Comparison of ENCODE assay signal across 8 mouse cellular contexts in genomic region chr9:77610811-77611210, GRCm38 (mm10). TPM values are rescaled to one million over a fixed set of nuclear protein-coding genes. Genes with fewer than 3 reads are reported as not detected.
A peak's percentile ranks its signal among the peaks of the same experiment; 100 is the strongest.
DNase-seq lines count a peak whose midpoint lies in the region; ATAC-seq and TF ChIP-seq lines count a peak whose summit lies in the region.

No protein-coding gene starts in this region.

- no peak overlapping the region for H3K27ac ChIP-seq in heart, postnatal 0 days (ENCODE audit: low read depth)
- no peak overlapping the region for H3K27ac ChIP-seq in lung, embryonic 14.5 days (ENCODE audit: low read depth)
- H3K27ac ChIP-seq in embryonic fibroblast, embryonic 13.5 days (ENCODE audit: insufficient read depth, low read length), result no peak overlapping the region

- no peak for ATAC-seq in CD4-positive, CD25-positive, alpha-beta regulatory T cell, adult 4 months
- no peak for ATAC-seq in heart, postnatal 0 days (ENCODE audit: insufficient read depth, low read depth)
- ATAC-seq in lung, embryonic 14.5 days (ENCODE audit: insufficient read depth), result no peak

- no peak overlapping the region for H3K4me2 ChIP-seq in heart, postnatal 0 days (ENCODE audit: low read depth, low read length)
- H3K4me2 ChIP-seq in lung, embryonic 14.5 days, result no peak overlapping the region

- H3K4me1 ChIP-seq in heart, postnatal 0 days (ENCODE audit: control insufficient read depth, insufficient read depth), result peaks cover 5% of the 10 kb centered on the region; the same call in 1 of the 2 replicates
- H3K4me1 ChIP-seq in lung, embryonic 14.5 days (ENCODE audit: insufficient read depth), result no peaks in the 10 kb centered on the region
- no peaks in the 10 kb centered on the region for H3K4me1 ChIP-seq in embryonic fibroblast, embryonic 13.5 days (ENCODE audit: control insufficient read depth, insufficient read depth, low read length)

- no peak overlapping the region for H3K4me3 ChIP-seq in heart, postnatal 0 days (ENCODE audit: low read depth, low read length)
- no peak overlapping the region for H3K4me3 ChIP-seq in lung, embryonic 14.5 days (ENCODE audit: low read depth, low read length)
- no peak overlapping the region for H3K4me3 ChIP-seq in embryonic fibroblast, embryonic 13.5 days (ENCODE audit: insufficient read depth, low read length)

- H3K9me3 ChIP-seq in heart, postnatal 0 days (replicated peaks; ENCODE audit: control insufficient read depth, low read length), result 0 out of 2 replicates have a peak, but pooled peaks cover 5% of the 10 kb centered on the region
- no peaks in the 10 kb centered on the region for H3K9me3 ChIP-seq in lung, embryonic 14.5 days (ENCODE audit: low read depth, low read length)

- intact Hi-C loops in heart, postnatal 25 days (cut with DNase I), result loop anchor here (5.0 kb wide), 3 partner anchors 46 to 411 kb away; no protein-coding TSS in a partner anchor

- peak; percentile 88 for TF ChIP-seq CTCF in heart, postnatal 0 days (IDR thresholded peaks at IDR 0.05; ENCODE audit: low read depth)
- peak; percentile 58 for TF ChIP-seq CTCF in lung, embryonic 14.5 days (IDR thresholded peaks at IDR 0.05; ENCODE audit: low read depth)
- TF ChIP-seq CTCF in embryonic fibroblast, embryonic 13.5 days (IDR thresholded peaks at IDR 0.05; ENCODE audit: borderline replicate concordance, insufficient read depth, low read length), result peak; percentile 40; the same call in 1 of the 2 replicates

- no peaks in the 10 kb centered on the region for H3K36me3 ChIP-seq in heart, postnatal 0 days (replicated peaks; ENCODE audit: control insufficient read depth, insufficient read depth, low read length)
- no peaks in the 10 kb centered on the region for H3K36me3 ChIP-seq in lung, embryonic 14.5 days (ENCODE audit: insufficient read depth)

- TF ChIP-seq POLR2A in embryonic fibroblast, embryonic 13.5 days (IDR thresholded peaks at IDR 0.05; ENCODE audit: low read depth, low read length), result no peak

- TF ChIP-seq EP300 in heart, postnatal 0 days (IDR thresholded peaks at IDR 0.05; ENCODE audit: low read depth), result no peak

- no peaks in the 10 kb centered on the region for H3K27me3 ChIP-seq in heart, postnatal 0 days (ENCODE audit: control insufficient read depth, insufficient read depth, low read length)
- H3K27me3 ChIP-seq in lung, embryonic 14.5 days (ENCODE audit: insufficient read depth, low read length), result no peaks in the 10 kb centered on the region

- H3K9ac ChIP-seq in heart, postnatal 0 days (replicated peaks; ENCODE audit: low read depth, low read length), result no peak overlapping the region
- no peak overlapping the region for H3K9ac ChIP-seq in lung, embryonic 14.5 days

- DNase-seq in CD4-positive, CD25-positive, alpha-beta regulatory T cell, adult 2 months (ENCODE audit: low read depth, low spot score), result peak; percentile 12
- DNase-seq in heart, postnatal 0 days (ENCODE audit: low spot score), result peak; percentile 36
- DNase-seq in heart, postnatal 25 days (ENCODE audit: low spot score), result no peak
- peak; percentile 18 for DNase-seq in lung, embryonic 14.5 days
- DNase-seq in lung, postnatal 25 days (ENCODE audit: low spot score), result no peak
- DNase-seq in thymus, postnatal 4 days, result no peak

RNA-seq across cellular contexts. Expression of gene Klhl31, which starts 25.5 kb away (rescaled TPM):
- not detected for polyA plus RNA-seq in CD4-positive, CD25-positive, alpha-beta regulatory T cell, adult 4 months (2017; shearing (Covaris generic))
- total RNA-seq in heart, postnatal 0 days (2014; rRNA removed; ENCODE audit: low replicate concordance), result 75.3 and 80.7 TPM in 2 replicates
- 66.8 TPM in 2 replicates for polyA plus RNA-seq in heart, postnatal 0 days (2015; fragmentation: Nextera tagmentation; extraction: Ambion mirVana)
- total RNA-seq in heart, postnatal 25 days (2021), result 100 to 1,000 TPM; 144 to 150 TPM
- 0.33 and 0.54 TPM in 2 replicates for polyA plus RNA-seq in lung, embryonic 14.5 days (2014; fragmentation: Nextera tagmentation; extraction: Ambion mirVana)
- not detected in 2 replicates for polyA plus RNA-seq in embryonic fibroblast, embryonic 13.5 days (2011; ENCODE audit: insufficient read length, low read depth, missing spikeins)

Comparison
In these comparisons a context has a peak if more than half of its experiments do, and no peak if none do; other contexts are left out.
1. DNase-seq: peak in CD4-positive, CD25-positive, alpha-beta regulatory T cell, adult 2 months (single experiment), heart, postnatal 0 days (single experiment) and lung, embryonic 14.5 days (single experiment); none in heart, postnatal 25 days (single experiment), lung, postnatal 25 days (single experiment) and thymus, postnatal 4 days (single experiment).
2. RNA of gene Klhl31, which starts 25.5 kb away (polyA plus RNA-seq): 66.8 TPM in heart, postnatal 0 days; 0.33 to 0.54 TPM in lung, embryonic 14.5 days, not detected in CD4-positive, CD25-positive, alpha-beta regulatory T cell, adult 4 months and not detected in embryonic fibroblast, embryonic 13.5 days; every median in the first group is over 10 times any median in the second.
3. Peak in every context shown above with its lines, with median percentiles within 50 percentile points of each other: CTCF ChIP-seq.